Mouse (Mus musculus) heart, embryonic 15.5 days (tissue): ENCODE results near the gene Cpb2. TPM values are rescaled to one million over a fixed set of nuclear protein-coding genes. Genes with fewer than 3 reads are reported as not detected.

Source experiments
- ATAC-seq: fragments of 200-750 bp; cut with Nextera tagmentation; replicated peaks from 2 replicates; pipeline ENCODE4 v1.8.0; 2017; ENCODE audit warnings: low read depth, moderate TSS enrichment; ENCODE audit not compliant: insufficient number of reproducible peaks, insufficient read depth, low FRiP score
- H3K27ac ChIP-seq: fragments of 300-500 bp; sonication (generic); 2 replicates; pipeline ENCODE4 v1.5.1; 2015; ENCODE audit warnings: mild to moderate bottlenecking, inconsistent platforms
- H3K27me3 ChIP-seq: fragments of 300-500 bp; sonication (generic); 2 replicates; pipeline ENCODE4 v1.6.1; 2015; ENCODE audit warnings: inconsistent platforms
- H3K36me3 ChIP-seq: fragments of 300-500 bp; sonication (generic); 2 replicates; pipeline ENCODE4 v1.6.1; 2015; ENCODE audit warnings: mild to moderate bottlenecking, inconsistent platforms
- H3K4me1 ChIP-seq: fragments of 300-500 bp; sonication (generic); replicated peaks from 2 replicates; pipeline ENCODE4 v1.6.1; 2015; ENCODE audit warnings: inconsistent platforms
- H3K4me2 ChIP-seq: fragments of 300-500 bp; sonication (generic); 2 replicates; pipeline ENCODE4 v1.6.1; 2015; ENCODE audit warnings: inconsistent platforms, mild to moderate bottlenecking, moderate library complexity
- H3K4me3 ChIP-seq: fragments of 300-500 bp; sonication (generic); 2 replicates; pipeline ENCODE4 v1.5.1; 2015; ENCODE audit warnings: mild to moderate bottlenecking, inconsistent platforms
- H3K9ac ChIP-seq: fragments of 300-500 bp; sonication (generic); 2 replicates; pipeline ENCODE4 v1.6.1; 2015; ENCODE audit warnings: mild to moderate bottlenecking, inconsistent platforms
- H3K9me3 ChIP-seq: fragments of 300-500 bp; sonication (generic); replicated peaks from 2 replicates; pipeline ENCODE4 v1.6.1; 2016; ENCODE audit warnings: inconsistent platforms
- WGBS: fragments of 180-500 bp; shearing (Covaris S2); methylation state at CpG from one replicate; pipeline ENCODE4 v1.1.7; 2015; ENCODE audit warnings: mixed read lengths; 5-methylcytosine and 5-hydroxymethylcytosine counted together
- polyA plus RNA-seq: library from polyadenylated mRNA; unstranded; fragments of >200 nt; fragmentation: Nextera tagmentation; extraction: Ambion mirVana; gene quantifications from 2 replicates; pipeline ENCODE4 v1.2.1, GENCODE M21; 2015

Gene Cpb2
- 0.11 and 0.80 TPM in 2 replicates for polyA plus RNA-seq

GRCm38 (mm10) chr14:75242087-75242486, at the start of gene Cpb2:
Gene Cpb2 (plus strand): TSS chr14:75242287.
- Histone ChIP-seq H3K27me3 (no peaks in the 10 kb centered on the region), H3K4me2 (no peak within 1 kb of the TSS), H3K27ac (no peak within 1 kb of the TSS), H3K9me3 (no peaks in the 10 kb centered on the region), H3K36me3 (no peaks in the 10 kb centered on the region), H3K4me3 (no peak within 1 kb of the TSS), H3K4me1 (no peaks in the 10 kb centered on the region), H3K9ac (no peak within 1 kb of the TSS)
- ATAC-seq: no peak
- WGBS: 81% methylated on average over 5 of the region's 5 CpGs

GRCm38 (mm10) chr14:75192427-75192826, 49.7 kb upstream of the Cpb2 start:
- Histone ChIP-seq H3K4me2 (no peak overlapping the region), H3K9me3 (no peaks in the 10 kb centered on the region), H3K36me3 (no peaks in the 10 kb centered on the region), H3K27me3 (no peaks in the 10 kb centered on the region), H3K27ac (no peak overlapping the region), H3K4me1 (0 out of 2 replicates have a peak, but pooled peaks cover 3% of the 10 kb centered on the region), H3K4me3 (no peak overlapping the region), H3K9ac (no peak overlapping the region)
- ATAC-seq: no peak
- 66% methylated on average over 10 of the region's 10 CpGs for WGBS

GRCm38 (mm10) chr14:75192858-75193257, 49.2 kb upstream of the Cpb2 start:
- 75% methylated on average over 10 of the region's 10 CpGs for WGBS

GRCm38 (mm10) chr14:75195530-75195929, 46.6 kb upstream of the Cpb2 start:
- H3K27me3 ChIP-seq: no peaks in the 10 kb centered on the region
- H3K4me1 ChIP-seq: 0 out of 2 replicates have a peak, but pooled peaks cover 3% of the 10 kb centered on the region
- no peak overlapping the region for H3K27ac ChIP-seq
- no peaks in the 10 kb centered on the region for H3K9me3 ChIP-seq
- H3K4me2 ChIP-seq: no peak overlapping the region
- ATAC-seq: no peak
- 81% methylated on average over 5 of the region's 5 CpGs for WGBS
- H3K36me3 ChIP-seq: no peaks in the 10 kb centered on the region
- no peak overlapping the region for H3K9ac ChIP-seq
- no peak overlapping the region for H3K4me3 ChIP-seq

More at GRCm38 (mm10) chr14:75192858-75193257, 49.2 kb upstream of the Cpb2 start:
- no peak overlapping the region for H3K4me2 ChIP-seq
- 0 out of 2 replicates have a peak, but pooled peaks cover 3% of the 10 kb centered on the region for H3K4me1 ChIP-seq
- no peaks in the 10 kb centered on the region for H3K36me3 ChIP-seq
- no peak overlapping the region for H3K27ac ChIP-seq
- ATAC-seq: no peak
- no peak overlapping the region for H3K9ac ChIP-seq
- H3K9me3 ChIP-seq: no peaks in the 10 kb centered on the region
- no peaks in the 10 kb centered on the region for H3K27me3 ChIP-seq
- no peak overlapping the region for H3K4me3 ChIP-seq

GRCm38 (mm10) chr14:75197027-75197426, 45.1 kb upstream of the Cpb2 start:
- no peak overlapping the region for H3K4me3 ChIP-seq
- whole genome bisulfite sequencing: 40% methylated on average over 5 of the region's 5 CpGs
- no peaks in the 10 kb centered on the region for H3K9me3 ChIP-seq
- H3K27me3 ChIP-seq: no peaks in the 10 kb centered on the region
- ATAC-seq: no peak
- no peaks in the 10 kb centered on the region for H3K36me3 ChIP-seq
- H3K9ac ChIP-seq: no peak overlapping the region
- H3K4me2 ChIP-seq: no peak overlapping the region
- H3K27ac ChIP-seq: no peak overlapping the region
- H3K4me1 ChIP-seq: 0 out of 2 replicates have a peak, but pooled peaks cover 3% of the 10 kb centered on the region

GRCm38 (mm10) chr14:75197660-75198059, 44.4 kb upstream of the Cpb2 start:
- no peak overlapping the region for H3K9ac ChIP-seq
- 0 out of 2 replicates have a peak, but pooled peaks cover 3% of the 10 kb centered on the region for H3K4me1 ChIP-seq
- H3K4me2 ChIP-seq: no peak overlapping the region
- H3K9me3 ChIP-seq: no peaks in the 10 kb centered on the region
- no peaks in the 10 kb centered on the region for H3K27me3 ChIP-seq
- no peaks in the 10 kb centered on the region for H3K36me3 ChIP-seq
- no peak overlapping the region for H3K4me3 ChIP-seq
- no peak overlapping the region for H3K27ac ChIP-seq
- 25% methylated on average over 7 of the region's 7 CpGs for WGBS
- ATAC-seq: no peak

GRCm38 (mm10) chr14:75205363-75206051, 36.6 kb upstream of the Cpb2 start:
- Histone ChIP-seq H3K4me3 (no peak overlapping the region), H3K36me3 (no peaks in the 10 kb centered on the region), H3K27ac (no peak overlapping the region), H3K4me1 (no peaks in the 10 kb centered on the region), H3K27me3 (no peaks in the 10 kb centered on the region), H3K4me2 (no peak overlapping the region), H3K9ac (no peak overlapping the region), H3K9me3 (no peaks in the 10 kb centered on the region)
- 78% methylated on average over 6 of the region's 6 CpGs for WGBS
- no peak for ATAC-seq

- Histone ChIP-seq H3K9ac (no peak overlapping the region), H3K4me3 (no peak overlapping the region), H3K9me3 (no peaks in the 10 kb centered on the region), H3K27ac (no peak overlapping the region), H3K4me1 (no peaks in the 10 kb centered on the region), H3K27me3 (no peaks in the 10 kb centered on the region), H3K36me3 (no peaks in the 10 kb centered on the region), H3K4me2 (no peak overlapping the region)
- WGBS: 93% methylated on average over 4 of the region's 4 CpGs
- ATAC-seq: no peak
Measured at GRCm38 (mm10) chr14:75206307-75206706, 35.8 kb upstream of the Cpb2 start.

GRCm38 (mm10) chr14:75208572-75209151, 33.4 kb upstream of the Cpb2 start:
- Histone ChIP-seq H3K27me3 (no peaks in the 10 kb centered on the region), H3K9ac (no peak overlapping the region), H3K4me2 (no peak overlapping the region), H3K36me3 (no peaks in the 10 kb centered on the region), H3K4me1 (no peaks in the 10 kb centered on the region), H3K4me3 (no peak overlapping the region), H3K27ac (no peak overlapping the region), H3K9me3 (no peaks in the 10 kb centered on the region)
- no peak for ATAC-seq
- WGBS: 68% methylated on average over 6 of the region's 6 CpGs

- H3K4me2 ChIP-seq: no peak overlapping the region
- no peak overlapping the region for H3K4me3 ChIP-seq
- H3K27me3 ChIP-seq: no peaks in the 10 kb centered on the region
- no peak overlapping the region for H3K9ac ChIP-seq
- no peaks in the 10 kb centered on the region for H3K9me3 ChIP-seq
- H3K27ac ChIP-seq: no peak overlapping the region
- no peaks in the 10 kb centered on the region for H3K4me1 ChIP-seq
- no peaks in the 10 kb centered on the region for H3K36me3 ChIP-seq
- ATAC-seq: no peak
- WGBS: 82% methylated on average over 11 of the region's 11 CpGs
Measured at GRCm38 (mm10) chr14:75213752-75214151, 28.3 kb upstream of the Cpb2 start.

- H3K9me3 ChIP-seq: no peaks in the 10 kb centered on the region
- H3K9ac ChIP-seq: no peak overlapping the region
- H3K36me3 ChIP-seq: no peaks in the 10 kb centered on the region
- no peak overlapping the region for H3K27ac ChIP-seq
- H3K4me3 ChIP-seq: no peak overlapping the region
- H3K4me2 ChIP-seq: no peak overlapping the region
- ATAC-seq: no peak
- no peaks in the 10 kb centered on the region for H3K27me3 ChIP-seq
- no peaks in the 10 kb centered on the region for H3K4me1 ChIP-seq
- 93% methylated on average over 2 of the region's 2 CpGs for WGBS
Measured at GRCm38 (mm10) chr14:75218843-75219242, 23.2 kb upstream of the Cpb2 start.
